Mouse (Mus musculus) embryo, embryonic 11.5 days (tissue): ENCODE measurements around the gene Tnni1.

Experiments used
- DNase-seq: peaks from one replicate; pipeline ENCODE4 v3.0.0-alpha.2; 2012; ENCODE audit warnings: low read depth, low spot score

The Tnni1 gene

GRCm38 (mm10) chr1:135767324-135767890, 11.8 kb upstream of the Tnni1 start:
- DNase-seq: no peak

GRCm38 (mm10) chr1:135768400-135768799, 10.8 kb upstream of the Tnni1 start:
- DNase-seq: no peak

GRCm38 (mm10) chr1:135770237-135770636, 9.0 kb upstream of the Tnni1 start:
- DNase-seq: no peak

- DNase-seq: no peak
Measured at GRCm38 (mm10) chr1:135770896-135771572, 8.2 kb upstream of the Tnni1 start.

- DNase-seq: no peak
Measured at GRCm38 (mm10) chr1:135771573-135771970, 7.7 kb upstream of the Tnni1 start.

- DNase-seq: no peak
Measured at GRCm38 (mm10) chr1:135776596-135776995, 2.6 kb upstream of the Tnni1 start.

- DNase-seq: no peak
Measured at GRCm38 (mm10) chr1:135777046-135777445, 2.2 kb upstream of the Tnni1 start.

GRCm38 (mm10) chr1:135780649-135781048, 1.4 kb downstream of the Tnni1 start:
- DNase-seq: no peak

GRCm38 (mm10) chr1:135781220-135781619, 2.0 kb downstream of the Tnni1 start:
- DNase-seq: peak; percentile 73

- DNase-seq: no peak
Measured at GRCm38 (mm10) chr1:135782816-135783215, 3.6 kb downstream of the Tnni1 start.

- peak; percentile 72 for DNase-seq
Measured at GRCm38 (mm10) chr1:135787799-135788198, 8.6 kb downstream of the Tnni1 start.

GRCm38 (mm10) chr1:135788708-135789107, 9.5 kb downstream of the Tnni1 start:
- DNase-seq: no peak

GRCm38 (mm10) chr1:135789815-135790214, 10.6 kb downstream of the Tnni1 start:
- no peak for DNase-seq

- no peak for DNase-seq
Measured at GRCm38 (mm10) chr1:135792143-135792939, 13.1 kb downstream of the Tnni1 start.

GRCm38 (mm10) chr1:135793370-135794215, 14.4 kb downstream of the Tnni1 start:
- no peak for DNase-seq

GRCm38 (mm10) chr1:135794216-135795134, 15.2 kb downstream of the Tnni1 start:
- no peak for DNase-seq

GRCm38 (mm10) chr1:135798492-135798891, 19.3 kb downstream of the Tnni1 start:
- DNase-seq: no peak

- DNase-seq: no peak
Measured at GRCm38 (mm10) chr1:135799109-135799627, 19.9 kb downstream of the Tnni1 start.

GRCm38 (mm10) chr1:135800192-135800950, 21.1 kb downstream of the Tnni1 start:
- DNase-seq: no peak

- no peak for DNase-seq
Measured at GRCm38 (mm10) chr1:135807546-135807945, 28.3 kb downstream of the Tnni1 start.
